Mouse (Mus musculus) midbrain, postnatal 0 days (tissue): ENCODE results near the gene Naa35. TPM values are rescaled to one million over a fixed set of nuclear protein-coding genes. Genes with fewer than 3 reads are reported as not detected.

ENCODE experiments used
- ATAC-seq: fragments of 200-750 bp; cut with Nextera tagmentation; 2 replicates; pipeline ENCODE4 v1.8.0; 2017; ENCODE audit warnings: moderate number of reproducible peaks, mild to moderate bottlenecking, moderate TSS enrichment, moderate library complexity; ENCODE audit not compliant: low FRiP score
- DNase-seq: peaks from one replicate; pipeline ENCODE4 v3.0.0-alpha.2; 2015; ENCODE audit warnings: low spot score
- H3K27ac ChIP-seq: fragments of 300-500 bp; sonication (generic); 2 replicates; pipeline ENCODE4 v1.5.1; 2014; ENCODE audit warnings: low read depth, mild to moderate bottlenecking, low read length, mixed read lengths
- H3K27me3 ChIP-seq: fragments of 300-500 bp; sonication (generic); 2 replicates; pipeline ENCODE4 v1.6.1; 2014; ENCODE audit warnings: low read length, control low read depth, mixed read lengths; ENCODE audit not compliant: insufficient read depth
- H3K36me3 ChIP-seq: fragments of 300-500 bp; sonication (generic); 2 replicates; pipeline ENCODE4 v1.6.1; 2014; ENCODE audit warnings: low read length, control low read depth, mixed read lengths; ENCODE audit not compliant: insufficient read depth
- H3K4me1 ChIP-seq: fragments of 300-500 bp; sonication (generic); 2 replicates; pipeline ENCODE4 v1.6.1; 2014; ENCODE audit warnings: mild to moderate bottlenecking, control low read depth, antibody characterized with exemption, low read length, mixed read lengths; ENCODE audit not compliant: insufficient read depth
- H3K4me2 ChIP-seq: fragments of 300-500 bp; sonication (generic); 2 replicates; pipeline ENCODE4 v1.6.1; 2014; ENCODE audit warnings: low read depth, mild to moderate bottlenecking, low read length, mixed read lengths; ENCODE audit not compliant: poor library complexity, severe bottlenecking
- H3K4me3 ChIP-seq: fragments of 300-500 bp; sonication (generic); 2 replicates; pipeline ENCODE4 v1.5.1; 2014; ENCODE audit warnings: low read depth, mild to moderate bottlenecking, low read length, moderate library complexity
- H3K9ac ChIP-seq: fragments of 300-500 bp; sonication (generic); replicated peaks from 2 replicates; pipeline ENCODE4 v1.6.1; 2014; ENCODE audit warnings: mild to moderate bottlenecking, low read length, moderate library complexity, mixed read lengths; ENCODE audit not compliant: poor library complexity, severe bottlenecking
- H3K9me3 ChIP-seq: fragments of 300-500 bp; sonication (generic); 2 replicates; pipeline ENCODE4 v1.6.1; 2016; ENCODE audit warnings: low read length, control low read depth
- CTCF ChIP-seq: IDR thresholded peaks from 2 replicates; pipeline ENCODE4 v1.5.1; 2016; ENCODE audit warnings: antibody characterized with exemption, mild to moderate bottlenecking
- WGBS: fragments of 180-500 bp; shearing (Covaris S2); extraction: QIAGEN DNeasy Blood & Tissue Kit; methylation state at CpG from one replicate; pipeline ENCODE4 v1.1.7; 2014; 5-methylcytosine and 5-hydroxymethylcytosine counted together
- polyA plus RNA-seq: library from polyadenylated mRNA; unstranded; fragments of >200 nt; fragmentation: Nextera tagmentation; extraction: Ambion mirVana; gene quantifications from 2 replicates; pipeline ENCODE4 v1.2.1, GENCODE M21; 2015
- total RNA-seq: library from RNA; depleted of rRNA; stranded (reverse); fragments of >200 nt; gene quantifications from 2 replicates; pipeline ENCODE4 v1.2.3, GENCODE M21; 2014

The Naa35 gene
- total and polyA plus RNA-seq, 2 experiments from 2014 or later = 47.2 to 117 TPM

DNA sequence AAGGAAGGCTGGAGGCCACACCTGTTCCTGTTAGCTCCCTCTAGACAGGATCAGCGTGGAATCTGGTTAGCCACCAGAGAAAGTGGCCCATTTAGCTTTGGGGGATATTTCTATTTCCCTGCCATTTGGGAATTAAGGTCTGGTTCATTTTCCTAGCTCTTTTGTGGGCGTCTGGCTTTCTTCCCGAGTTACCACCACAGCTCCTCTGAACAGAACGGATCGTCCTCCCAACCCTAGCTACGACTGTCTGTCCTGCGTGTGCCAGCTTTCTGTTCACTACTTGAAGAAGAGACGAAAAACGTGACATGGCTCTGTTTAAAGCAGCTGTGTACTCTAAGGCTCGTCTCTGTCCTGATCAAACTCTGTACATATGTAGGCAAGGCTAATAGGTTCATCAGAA, 84.9 kb downstream of the Naa35 start:
- Histone ChIP-seq H3K27ac (no peak overlapping the region), H3K9me3 (no peaks in the 10 kb centered on the region), H3K4me3 (no peak overlapping the region), H3K36me3 (no peaks in the 10 kb centered on the region), H3K4me2 (no peak overlapping the region), H3K27me3 (no peaks in the 10 kb centered on the region), H3K4me1 (no peaks in the 10 kb centered on the region), H3K9ac (no peak overlapping the region)
- no peak for DNase-seq
- no peak for TF ChIP-seq CTCF
- 86% methylated on average over 10 of the region's 10 CpGs for whole genome bisulfite sequencing
- no peak for ATAC-seq

DNA sequence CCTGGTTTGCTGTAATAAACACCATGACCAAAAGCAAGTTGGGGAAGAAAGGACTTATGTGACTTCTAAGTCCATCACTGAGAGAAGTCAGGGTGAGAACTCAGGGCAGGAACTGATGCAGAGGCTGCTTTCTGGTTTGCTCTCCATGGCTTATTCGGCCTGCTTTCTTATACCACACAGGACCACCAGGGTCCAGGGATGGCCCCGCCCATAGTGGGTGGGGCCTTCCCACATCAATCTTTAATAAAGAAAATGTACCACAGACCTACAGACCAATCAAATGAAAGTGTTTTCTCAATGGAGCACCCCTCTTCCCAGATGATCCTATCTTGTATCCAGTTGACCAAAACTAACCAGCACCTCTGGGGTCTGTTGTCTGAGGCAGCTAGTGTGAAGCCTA, 86.5 kb downstream of the Naa35 start:
- H3K4me2 ChIP-seq = no peak overlapping the region
- no peak overlapping the region for H3K9ac ChIP-seq
- no peak for TF ChIP-seq CTCF
- WGBS = 50% methylated on average over 2 of the region's 2 CpGs
- H3K4me1 ChIP-seq = no peaks in the 10 kb centered on the region
- H3K27ac ChIP-seq = no peak overlapping the region
- no peaks in the 10 kb centered on the region for H3K9me3 ChIP-seq
- no peak for DNase-seq
- H3K27me3 ChIP-seq = no peaks in the 10 kb centered on the region
- ATAC-seq = no peak
- no peaks in the 10 kb centered on the region for H3K36me3 ChIP-seq
- no peak overlapping the region for H3K4me3 ChIP-seq

DNA sequence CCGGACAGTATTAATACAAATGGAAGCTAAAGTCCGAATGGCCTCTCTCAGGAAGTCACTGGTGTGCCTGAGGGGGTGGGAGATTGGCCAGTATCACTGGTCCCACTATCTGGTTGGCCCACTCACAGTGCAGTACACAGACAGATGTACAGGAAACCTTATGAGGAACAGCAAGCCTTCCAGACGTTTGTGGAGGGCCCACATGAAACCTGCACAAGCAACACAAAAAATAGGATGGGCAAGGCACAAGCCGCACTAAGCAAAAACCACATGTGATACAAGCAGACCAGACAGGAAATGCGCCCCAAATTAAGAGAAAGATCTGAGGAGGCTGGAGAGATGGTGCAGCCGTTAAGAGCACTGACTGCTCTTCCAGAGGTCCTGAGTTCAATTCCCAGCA, 87.2 kb downstream of the Naa35 start:
- no peaks in the 10 kb centered on the region for H3K9me3 ChIP-seq
- H3K36me3 ChIP-seq = no peaks in the 10 kb centered on the region
- H3K27ac ChIP-seq = no peak overlapping the region
- TF ChIP-seq CTCF = no peak
- ATAC-seq (no peak), DNase-seq (no peak)
- WGBS = 69% methylated on average over 6 of the region's 6 CpGs
- H3K9ac ChIP-seq = no peak overlapping the region
- H3K4me3 ChIP-seq = no peak overlapping the region
- no peaks in the 10 kb centered on the region for H3K4me1 ChIP-seq
- H3K27me3 ChIP-seq = no peaks in the 10 kb centered on the region
- no peak overlapping the region for H3K4me2 ChIP-seq

DNA sequence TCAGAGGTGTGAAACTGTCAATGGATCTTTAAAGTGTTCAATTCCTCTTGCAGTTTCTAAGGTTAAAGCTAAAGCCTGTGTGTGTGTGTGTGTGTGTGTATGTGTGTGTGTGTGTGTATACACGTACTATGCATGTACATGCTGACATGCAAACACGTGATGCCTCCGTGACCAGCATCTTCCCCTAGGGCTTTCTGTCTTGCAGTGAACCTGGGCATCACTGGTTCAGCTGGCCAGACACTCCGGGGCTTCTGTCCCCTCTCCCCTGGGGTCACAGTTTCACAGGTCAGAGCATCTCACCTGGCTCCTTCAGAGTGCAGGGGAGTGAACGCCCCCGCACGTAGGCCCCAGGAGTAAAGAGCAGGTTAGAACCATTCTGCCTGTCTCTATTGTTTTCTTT, 88.5 kb downstream of the Naa35 start:
- no peak for DNase-seq
- Histone ChIP-seq H3K4me2 (peak overlapping the region; percentile 28; the same call in 1 of the 2 replicates), H3K9ac (no peak overlapping the region), H3K4me3 (no peak overlapping the region), H3K9me3 (no peaks in the 10 kb centered on the region), H3K27ac (no peak overlapping the region), H3K4me1 (no peaks in the 10 kb centered on the region), H3K36me3 (no peaks in the 10 kb centered on the region), H3K27me3 (no peaks in the 10 kb centered on the region)
- no peak for ATAC-seq
- 27% methylated on average over 7 of the region's 7 CpGs for WGBS
- TF ChIP-seq CTCF = no peak

DNA sequence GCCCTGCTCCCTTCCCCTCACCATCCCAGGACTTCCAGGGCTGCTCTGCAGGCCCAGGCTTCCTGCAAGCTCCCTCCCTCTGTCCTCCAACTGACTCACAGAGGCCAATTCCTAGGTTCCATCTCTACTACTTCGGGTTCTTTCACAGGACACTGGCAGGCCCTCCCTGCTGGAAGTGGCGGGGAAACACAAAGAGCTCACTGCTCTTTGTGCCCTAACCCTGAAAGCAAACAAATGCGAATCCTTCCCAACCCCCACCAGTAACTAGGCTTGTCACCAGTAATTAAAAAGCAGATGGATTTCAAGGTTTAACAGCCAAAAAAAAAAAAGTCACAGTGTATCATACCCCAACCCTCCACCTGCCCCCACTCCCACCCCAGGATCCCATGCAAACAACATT, 89.2 kb downstream of the Naa35 start:
- Histone ChIP-seq H3K4me3 (no peak overlapping the region; the same call in 1 of the 2 replicates), H3K9ac (no peak overlapping the region), H3K27ac (no peak overlapping the region), H3K4me2 (peak overlapping the region; percentile 73), H3K4me1 (no peaks in the 10 kb centered on the region), H3K27me3 (no peaks in the 10 kb centered on the region), H3K36me3 (no peaks in the 10 kb centered on the region), H3K9me3 (no peaks in the 10 kb centered on the region)
- no peak for TF ChIP-seq CTCF
- DNase-seq (no peak), ATAC-seq (no peak)
- WGBS = 13% methylated on average over 3 of the region's 3 CpGs

DNA sequence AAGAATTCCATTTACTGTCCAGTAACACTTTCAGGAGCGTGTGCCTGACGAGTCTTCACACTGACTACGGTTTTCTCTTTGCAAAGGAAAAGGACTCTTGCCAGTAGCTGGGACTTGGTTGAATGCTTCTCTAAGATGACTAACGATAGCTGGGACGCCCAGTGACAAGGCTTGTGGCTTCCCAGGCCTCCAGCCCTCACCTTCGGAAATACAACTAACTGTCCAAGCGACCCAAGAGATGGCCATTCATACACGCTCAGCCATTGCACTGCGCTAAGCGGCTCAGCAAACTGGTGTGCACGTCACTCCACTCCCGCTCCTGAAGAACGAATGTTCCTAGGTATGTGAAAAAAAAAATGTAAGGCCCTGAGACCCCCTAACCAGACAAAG, 89.7 kb downstream of the Naa35 start:
- DNase-seq = no peak
- no peak for ATAC-seq
- peak overlapping the region; percentile 71 for H3K9ac ChIP-seq

More for the DNA sequence above, 89.7 kb downstream of the Naa35 start:
- 0 out of 2 replicates have a peak overlapping the region, but pooled peaks have one; percentile 62 for H3K27ac ChIP-seq
- no peaks in the 10 kb centered on the region for H3K27me3 ChIP-seq
- no peaks in the 10 kb centered on the region for H3K4me1 ChIP-seq
- peak overlapping the region; percentile 73 for H3K4me2 ChIP-seq
- no peaks in the 10 kb centered on the region for H3K9me3 ChIP-seq
- no peak for TF ChIP-seq CTCF
- under 1% methylated on average over 13 of the region's 13 CpGs for WGBS
- H3K36me3 ChIP-seq = no peaks in the 10 kb centered on the region
- H3K4me3 ChIP-seq = peak overlapping the region; percentile 82
